17 mouse cellular contexts compared by ENCODE assay signal in genomic region chr13:44290199-44290598, GRCm38 (mm10).
A peak's percentile ranks its signal among the peaks of the same experiment; 100 is the strongest.
DNase-seq lines count a peak whose midpoint lies in the region; ATAC-seq and TF ChIP-seq lines count a peak whose summit lies in the region.
"Had no signal": no experiment of that assay in that cellular context is flagged by ENCODE, and none has a peak within 500 bp of the region (broad histone marks: within the 10 kb centered on the region; RNA-seq: fewer than 3 reads in every experiment).

No protein-coding gene starts in this region.

- TF ChIP-seq POLR2A in cerebellum, adult 2 months (IDR thresholded peaks at IDR 0.05; ENCODE audit: borderline replicate concordance, insufficient read depth, low read length) = no peak
- TF ChIP-seq POLR2A in liver, adult 2 months (IDR thresholded peaks at IDR 0.05; ENCODE audit: extremely low read depth, insufficient read depth, low read length) = no peak
- TF ChIP-seq POLR2A in ES-Bruce4 (IDR thresholded peaks at IDR 0.05; ENCODE audit: insufficient read depth, low read length) = no peak

- TF ChIP-seq CTCF in cerebellum, adult 2 months (IDR thresholded peaks at IDR 0.05; ENCODE audit: borderline replicate concordance, insufficient read depth, low read depth, low read length) = peak; percentile 44; the same call in 1 of the 2 replicates
- peak; percentile 48; the same call in 1 of the 2 replicates for TF ChIP-seq CTCF in liver, adult 2 months (IDR thresholded peaks at IDR 0.05; ENCODE audit: low read depth, low read length)
- TF ChIP-seq CTCF in ES-Bruce4 (IDR thresholded peaks at IDR 0.05; ENCODE audit: low read depth, low read length) = peak; percentile 56
- TF ChIP-seq CTCF in liver, embryonic 14.5 days (IDR thresholded peaks at IDR 0.05; ENCODE audit: low read depth) = peak; percentile 72

- H3K79me2 ChIP-seq in liver, adult 2 months (ENCODE audit: control insufficient read depth, insufficient read depth, low read length) = no peaks in the 10 kb centered on the region

- H3K4me3 ChIP-seq in cerebellum, adult 2 months (replicated peaks; ENCODE audit: insufficient read depth, low read depth, low read length) = no peak overlapping the region
- no peak overlapping the region for H3K4me3 ChIP-seq in liver, adult 2 months (ENCODE audit: insufficient read depth, low read depth, low read length)
- H3K4me3 ChIP-seq in liver, embryonic 11.5 days (ENCODE audit: low read depth, low read length) = no peak overlapping the region
- no peak overlapping the region for H3K4me3 ChIP-seq in ES-Bruce4 (ENCODE audit: low read depth, low read length)
- no peak overlapping the region for H3K4me3 ChIP-seq in liver, embryonic 14.5 days (ENCODE audit: insufficient read depth in 1 of 2, low read depth in 2 of 2, low read length in 2 of 2)
- H3K4me3 ChIP-seq: embryonic facial prominence, embryonic 15.5 days; midbrain, embryonic 15.5 days had no signal

- H3K36me3 ChIP-seq in liver, adult 2 months (ENCODE audit: control insufficient read depth, insufficient read depth, low read length) = no peaks in the 10 kb centered on the region
- H3K36me3 ChIP-seq in liver, embryonic 11.5 days (ENCODE audit: control insufficient read depth, insufficient read depth, low read length) = no peaks in the 10 kb centered on the region
- H3K36me3 ChIP-seq in ES-Bruce4 (ENCODE audit: control insufficient read depth, insufficient read depth, low read length, poor library complexity, severe bottlenecking) = no peaks in the 10 kb centered on the region
- no peaks in the 10 kb centered on the region for H3K36me3 ChIP-seq in liver, embryonic 14.5 days (replicated peaks; ENCODE audit: control insufficient read depth, insufficient read depth, low read depth)
- H3K36me3 ChIP-seq: embryonic facial prominence, embryonic 15.5 days; midbrain, embryonic 15.5 days had no signal

- no peak overlapping the region for H3K4me2 ChIP-seq in liver, embryonic 11.5 days
- no peak overlapping the region for H3K4me2 ChIP-seq in liver, embryonic 14.5 days (ENCODE audit: low read depth)
- H3K4me2 ChIP-seq: embryonic facial prominence, embryonic 15.5 days; midbrain, embryonic 15.5 days had no signal

- H3K9me3 ChIP-seq in liver, embryonic 11.5 days (ENCODE audit: control insufficient read depth, low read length) = peaks cover 7% of the 10 kb centered on the region
- H3K9me3 ChIP-seq in ES-Bruce4 (replicated peaks; ENCODE audit: control insufficient read depth, insufficient read depth, low read length, poor library complexity, severe bottlenecking) = peaks cover 4% of the 10 kb centered on the region; the same call in 1 of the 2 replicates
- H3K9me3 ChIP-seq in liver, embryonic 14.5 days (ENCODE audit: control insufficient read depth, low read length) = no peaks in the 10 kb centered on the region; the same call in 1 of the 2 replicates
- H3K9me3 ChIP-seq: embryonic facial prominence, embryonic 15.5 days had no signal

- DNase-seq in cerebellum, adult 2 months = no peak
- no peak for DNase-seq in cerebellum, adult 8-10 months
- no peak for DNase-seq in liver, adult 2 months (ENCODE audit: extremely low read depth, low read depth, low spot score)
- DNase-seq in liver, embryonic 11.5 days (ENCODE audit: low spot score) = no peak
- no peak for DNase-seq in liver, embryonic 14.5 days (ENCODE audit: low read depth in 3 of 3, low spot score in 3 of 3)
- no peak for DNase-seq in spleen, postnatal 14 days (ENCODE audit: low spot score in 2 of 2)
- no peak for DNase-seq in neural tube, embryonic 10.5 days (ENCODE audit: extremely low spot score, low spot score)
- DNase-seq: cerebellum, postnatal 36 days; gastrocnemius, postnatal 36 days; heart, postnatal 36 days; kidney, adult 11 months; layer of hippocampus, adult 9-11 months; right cerebral cortex, postnatal 14 days had no signal

- H3K4me1 ChIP-seq in cerebellum, adult 2 months (ENCODE audit: control insufficient read depth, insufficient read depth, low read length) = peaks cover 13% of the 10 kb centered on the region
- H3K4me1 ChIP-seq in liver, adult 2 months (ENCODE audit: control insufficient read depth, insufficient read depth, low read length) = peaks cover 5% of the 10 kb centered on the region; the same call in 1 of the 2 replicates
- no peaks in the 10 kb centered on the region for H3K4me1 ChIP-seq in liver, embryonic 11.5 days (replicated peaks; ENCODE audit: control insufficient read depth, insufficient read depth, low read length)
- no peaks in the 10 kb centered on the region for H3K4me1 ChIP-seq in ES-Bruce4 (ENCODE audit: control insufficient read depth, insufficient read depth, low read length)
- H3K4me1 ChIP-seq in liver, embryonic 14.5 days (replicated peaks; ENCODE audit: control insufficient read depth in 2 of 2, insufficient read depth in 2 of 2, low read length in 1 of 2) = no peaks in the 10 kb centered on the region
- H3K4me1 ChIP-seq: midbrain, embryonic 15.5 days had no signal

- no peak for TF ChIP-seq EP300 in ES-Bruce4 (IDR thresholded peaks at IDR 0.05; ENCODE audit: insufficient read depth, low read depth, low read length)
- no peak for TF ChIP-seq EP300 in liver, embryonic 14.5 days (IDR thresholded peaks at IDR 0.05; ENCODE audit: low read depth)

- H3K9ac ChIP-seq in liver, adult 2 months (ENCODE audit: low read depth, low read length) = no peak overlapping the region
- H3K9ac ChIP-seq in liver, embryonic 11.5 days (ENCODE audit: low read depth, low read length) = no peak overlapping the region
- no peak overlapping the region for H3K9ac ChIP-seq in ES-Bruce4 (ENCODE audit: low read depth, poor library complexity, severe bottlenecking)
- H3K9ac ChIP-seq in liver, embryonic 14.5 days (replicated peaks) = no peak overlapping the region
- H3K9ac ChIP-seq: embryonic facial prominence, embryonic 15.5 days; midbrain, embryonic 15.5 days had no signal

- ATAC-seq in liver, embryonic 11.5 days (replicated peaks; ENCODE audit: low FRiP score) = no peak
- no peak for ATAC-seq in liver, embryonic 14.5 days (ENCODE audit: insufficient read depth)
- ATAC-seq: forebrain, embryonic 14.5 days; midbrain, embryonic 15.5 days had no signal

- H3K27ac ChIP-seq in cerebellum, adult 2 months (ENCODE audit: insufficient read depth, low read length) = no peak overlapping the region
- H3K27ac ChIP-seq in liver, adult 2 months (replicated peaks; ENCODE audit: insufficient read depth, low read depth, low read length) = no peak overlapping the region
- H3K27ac ChIP-seq in liver, embryonic 11.5 days (ENCODE audit: low read depth, low read length) = no peak overlapping the region
- no peak overlapping the region for H3K27ac ChIP-seq in ES-Bruce4 (ENCODE audit: insufficient read depth, low read length)
- H3K27ac ChIP-seq in liver, embryonic 14.5 days = no peak overlapping the region
- H3K27ac ChIP-seq: embryonic facial prominence, embryonic 15.5 days; midbrain, embryonic 15.5 days had no signal

- WGBS in cerebellum, adult 2 months = 97% methylated on average over 2 of the region's 2 CpGs
- 98% methylated on average over 2 of the region's 2 CpGs for WGBS in liver, adult 2 months
- 93% methylated on average over 2 of the region's 2 CpGs for WGBS in liver, embryonic 11.5 days
- 81% methylated on average over 2 of the region's 2 CpGs for WGBS in liver, embryonic 14.5 days (ENCODE audit: insufficient replicate concordance)

- no peaks in the 10 kb centered on the region for H3K27me3 ChIP-seq in cerebellum, adult 2 months (ENCODE audit: control insufficient read depth, insufficient read depth, low read length)
- H3K27me3 ChIP-seq in liver, adult 2 months (ENCODE audit: control insufficient read depth, insufficient read depth, low read length) = no peaks in the 10 kb centered on the region
- no peaks in the 10 kb centered on the region for H3K27me3 ChIP-seq in liver, embryonic 11.5 days (replicated peaks; ENCODE audit: control insufficient read depth, insufficient read depth, low read length)
- H3K27me3 ChIP-seq in ES-Bruce4 (ENCODE audit: control insufficient read depth, insufficient read depth, low read length, poor library complexity, severe bottlenecking) = no peaks in the 10 kb centered on the region
- no peaks in the 10 kb centered on the region for H3K27me3 ChIP-seq in liver, embryonic 14.5 days (ENCODE audit: control insufficient read depth, insufficient read depth, low read length)
- H3K27me3 ChIP-seq: embryonic facial prominence, embryonic 15.5 days; midbrain, embryonic 15.5 days had no signal
